Mouse (Mus musculus): ENCODE measurements around the gene Urad. TPM values are rescaled to one million over a fixed set of nuclear protein-coding genes. Genes with fewer than 3 reads are reported as not detected.

The Urad gene
- total RNA-seq (2021): not detected
- not detected in 2 replicates for polyA plus RNA-seq (2012; rRNA removed)
- long read RNA-seq: 0 reads

- H3K4me1 ChIP-seq (ENCODE audit: control insufficient read depth, insufficient read depth, low read length): no peaks in the 10 kb centered on the region
- intact Hi-C loops (cut with DNase I): loop anchor here (5.0 kb wide), 1 partner anchor 615 kb away; no protein-coding TSS in a partner anchor
- TF ChIP-seq POLR2A (IDR thresholded peaks at IDR 0.05; ENCODE audit: insufficient read depth, low read depth, low read length) (no peak), CTCF (IDR thresholded peaks at IDR 0.05) (no peak), EP300 (IDR thresholded peaks at IDR 0.05; ENCODE audit: insufficient read depth, low read depth, low read length) (no peak)
- no peaks in the 10 kb centered on the region for H3K36me3 ChIP-seq (ENCODE audit: control insufficient read depth, insufficient read depth, low read length)
- H3K27ac ChIP-seq: no peak within 1 kb of the TSS
- no peaks in the 10 kb centered on the region for H3K79me2 ChIP-seq (replicated peaks; ENCODE audit: control insufficient read depth, insufficient read depth, low read length)
- no peak within 1 kb of the TSS for H3K4me3 ChIP-seq
- H3K9ac ChIP-seq (ENCODE audit: low read depth, low read length): no peak within 1 kb of the TSS
- WGBS: 63% methylated on average over 8 of the region's 8 CpGs
- no peak for DNase-seq
- no peaks in the 10 kb centered on the region; the same call in 1 of the 2 replicates for H3K27me3 ChIP-seq (ENCODE audit: control insufficient read depth, insufficient read depth, low read length)
Observed at GRCm38 (mm10) chr5:147322183-147322582, at the start of gene Urad. TSS of gene Urad (minus strand) at chr5:147322440.

- no peaks in the 10 kb centered on the region for H3K4me1 ChIP-seq (ENCODE audit: control insufficient read depth, insufficient read depth, low read length)
- intact Hi-C loops (cut with DNase I): no loop called here
- no peaks in the 10 kb centered on the region for H3K27me3 ChIP-seq (ENCODE audit: control insufficient read depth, insufficient read depth, low read length)
- 79% methylated on average over 8 of the region's 8 CpGs for WGBS
- H3K9ac ChIP-seq (ENCODE audit: low read depth, low read length): no peak overlapping the region
- H3K36me3 ChIP-seq (ENCODE audit: control insufficient read depth, insufficient read depth, low read length): no peaks in the 10 kb centered on the region
- no peak overlapping the region for H3K4me3 ChIP-seq
- no peak overlapping the region for H3K27ac ChIP-seq
- TF ChIP-seq CTCF (IDR thresholded peaks at IDR 0.05): no peak
- no peak for TF ChIP-seq POLR2A (IDR thresholded peaks at IDR 0.05; ENCODE audit: insufficient read depth, low read depth, low read length)
- no peak for TF ChIP-seq EP300 (IDR thresholded peaks at IDR 0.05; ENCODE audit: insufficient read depth, low read depth, low read length)
- H3K79me2 ChIP-seq (replicated peaks; ENCODE audit: control insufficient read depth, insufficient read depth, low read length): no peaks in the 10 kb centered on the region
- DNase-seq: no peak
Observed at GRCm38 (mm10) chr5:147370276-147370675, 48.0 kb upstream of the Urad start.

- Histone ChIP-seq H3K4me1 (ENCODE audit: control insufficient read depth, insufficient read depth, low read length) (no peaks in the 10 kb centered on the region), H3K79me2 (replicated peaks; ENCODE audit: control insufficient read depth, insufficient read depth, low read length) (no peaks in the 10 kb centered on the region), H3K4me3 (no peak overlapping the region), H3K9ac (ENCODE audit: low read depth, low read length) (no peak overlapping the region), H3K27ac (no peak overlapping the region), H3K36me3 (ENCODE audit: control insufficient read depth, insufficient read depth, low read length) (no peaks in the 10 kb centered on the region), H3K27me3 (ENCODE audit: control insufficient read depth, insufficient read depth, low read length) (no peaks in the 10 kb centered on the region)
- intact Hi-C loops (cut with DNase I): no loop called here
- TF ChIP-seq POLR2A (IDR thresholded peaks at IDR 0.05; ENCODE audit: insufficient read depth, low read depth, low read length): no peak
- no peak for TF ChIP-seq EP300 (IDR thresholded peaks at IDR 0.05; ENCODE audit: insufficient read depth, low read depth, low read length)
- no peak for TF ChIP-seq CTCF (IDR thresholded peaks at IDR 0.05)
- no peak for DNase-seq
- 82% methylated on average over 6 of the region's 6 CpGs for WGBS
Observed at GRCm38 (mm10) chr5:147368221-147368620, 46.0 kb upstream of the Urad start.

- 56% methylated on average over 16 of the region's 16 CpGs for WGBS
- Histone ChIP-seq H3K27me3 (ENCODE audit: control insufficient read depth, insufficient read depth, low read length) (no peaks in the 10 kb centered on the region), H3K79me2 (replicated peaks; ENCODE audit: control insufficient read depth, insufficient read depth, low read length) (no peaks in the 10 kb centered on the region), H3K4me3 (no peak overlapping the region), H3K4me1 (ENCODE audit: control insufficient read depth, insufficient read depth, low read length) (no peaks in the 10 kb centered on the region), H3K27ac (no peak overlapping the region), H3K36me3 (ENCODE audit: control insufficient read depth, insufficient read depth, low read length) (no peaks in the 10 kb centered on the region), H3K9ac (ENCODE audit: low read depth, low read length) (no peak overlapping the region)
- peak in 1 of 2 experiments; percentile 8 for DNase-seq
- TF ChIP-seq EP300 (IDR thresholded peaks at IDR 0.05; ENCODE audit: insufficient read depth, low read depth, low read length) (no peak), CTCF (IDR thresholded peaks at IDR 0.05) (no peak), POLR2A (IDR thresholded peaks at IDR 0.05; ENCODE audit: insufficient read depth, low read depth, low read length) (no peak)
- intact Hi-C loops (cut with DNase I): no loop called here
Observed at GRCm38 (mm10) chr5:147365995-147366765, 43.9 kb upstream of the Urad start.

- DNase-seq: peak in 1 of 2 experiments; percentile 49
- TF ChIP-seq CTCF (IDR thresholded peaks at IDR 0.05): no peak
- no peak for TF ChIP-seq POLR2A (IDR thresholded peaks at IDR 0.05; ENCODE audit: insufficient read depth, low read depth, low read length)
- no peak for TF ChIP-seq EP300 (IDR thresholded peaks at IDR 0.05; ENCODE audit: insufficient read depth, low read depth, low read length)
- 65% methylated on average over 12 of the region's 12 CpGs for WGBS
- Histone ChIP-seq H3K4me3 (no peak overlapping the region), H3K9ac (ENCODE audit: low read depth, low read length) (no peak overlapping the region), H3K27me3 (ENCODE audit: control insufficient read depth, insufficient read depth, low read length) (no peaks in the 10 kb centered on the region), H3K27ac (no peak overlapping the region), H3K36me3 (ENCODE audit: control insufficient read depth, insufficient read depth, low read length) (no peaks in the 10 kb centered on the region), H3K79me2 (replicated peaks; ENCODE audit: control insufficient read depth, insufficient read depth, low read length) (no peaks in the 10 kb centered on the region), H3K4me1 (ENCODE audit: control insufficient read depth, insufficient read depth, low read length) (no peaks in the 10 kb centered on the region)
- intact Hi-C loops (cut with DNase I): no loop called here
Observed at GRCm38 (mm10) chr5:147363054-147363453, 40.8 kb upstream of the Urad start.

- Histone ChIP-seq H3K36me3 (ENCODE audit: control insufficient read depth, insufficient read depth, low read length) (no peaks in the 10 kb centered on the region), H3K79me2 (replicated peaks; ENCODE audit: control insufficient read depth, insufficient read depth, low read length) (no peaks in the 10 kb centered on the region), H3K4me3 (no peak overlapping the region), H3K27ac (no peak overlapping the region), H3K27me3 (ENCODE audit: control insufficient read depth, insufficient read depth, low read length) (no peaks in the 10 kb centered on the region), H3K9ac (ENCODE audit: low read depth, low read length) (no peak overlapping the region), H3K4me1 (ENCODE audit: control insufficient read depth, insufficient read depth, low read length) (no peaks in the 10 kb centered on the region)
- 86% methylated on average over 11 of the region's 11 CpGs for WGBS
- no peak for DNase-seq
- intact Hi-C loops (cut with DNase I): no loop called here
- TF ChIP-seq CTCF (IDR thresholded peaks at IDR 0.05) (no peak), POLR2A (IDR thresholded peaks at IDR 0.05; ENCODE audit: insufficient read depth, low read depth, low read length) (no peak), EP300 (IDR thresholded peaks at IDR 0.05; ENCODE audit: insufficient read depth, low read depth, low read length) (no peak)
Observed at GRCm38 (mm10) chr5:147358481-147358880, 36.2 kb upstream of the Urad start.

Data from heart, adult 2 months (tissue).